Mouse (Mus musculus) embryonic facial prominence, embryonic 15.5 days (tissue): ENCODE measurements around the gene Pbx2. TPM values are rescaled to one million over a fixed set of nuclear protein-coding genes. Genes with fewer than 3 reads are reported as not detected.

Experiments
- ATAC-seq: fragments of 200-750 bp; cut with Nextera tagmentation; 2 replicates; pipeline ENCODE4 v1.8.0; 2017; ENCODE audit warnings: low read depth, moderate TSS enrichment; ENCODE audit not compliant: insufficient number of reproducible peaks, low FRiP score, low TSS enrichment
- H3K27ac ChIP-seq: fragments of 300-500 bp; sonication (generic); replicated peaks from 2 replicates; pipeline ENCODE4 v1.5.1; 2015; ENCODE audit warnings: mild to moderate bottlenecking, inconsistent platforms
- H3K27me3 ChIP-seq: fragments of 300-500 bp; sonication (generic); 2 replicates; pipeline ENCODE4 v1.6.1; 2015; ENCODE audit warnings: inconsistent platforms
- H3K36me3 ChIP-seq: fragments of 300-500 bp; sonication (generic); 2 replicates; pipeline ENCODE4 v1.6.1; 2015; ENCODE audit warnings: mild to moderate bottlenecking, inconsistent platforms
- H3K4me1 ChIP-seq: fragments of 300-500 bp; sonication (generic); 2 replicates; pipeline ENCODE4 v1.6.1; 2015; ENCODE audit warnings: inconsistent platforms
- H3K4me2 ChIP-seq: fragments of 300-500 bp; sonication (generic); replicated peaks from 2 replicates; pipeline ENCODE4 v1.6.1; 2015; ENCODE audit warnings: mild to moderate bottlenecking, inconsistent platforms
- H3K4me3 ChIP-seq: fragments of 300-500 bp; sonication (generic); replicated peaks from 2 replicates; pipeline ENCODE4 v1.5.1; 2015; ENCODE audit warnings: mild to moderate bottlenecking, inconsistent platforms
- H3K9ac ChIP-seq: fragments of 300-500 bp; sonication (generic); 2 replicates; pipeline ENCODE4 v1.6.1; 2015; ENCODE audit warnings: inconsistent platforms
- H3K9me3 ChIP-seq: fragments of 300-500 bp; sonication (generic); replicated peaks from 2 replicates; pipeline ENCODE4 v1.6.1; 2016; ENCODE audit warnings: inconsistent platforms
- WGBS: fragments of 180-500 bp; shearing (Covaris S2); methylation state at CpG from one replicate; pipeline ENCODE4 v1.1.7; 2015; 5-methylcytosine and 5-hydroxymethylcytosine counted together
- polyA plus RNA-seq: library from polyadenylated mRNA; unstranded; fragments of >200 nt; fragmentation: Nextera tagmentation; extraction: Ambion mirVana; gene quantifications from 2 replicates; pipeline ENCODE4 v1.2.1, GENCODE M21; 2015

The Pbx2 gene
- polyA plus RNA-seq, 1 experiment from 2014 or later: 11.0 TPM

- Histone ChIP-seq H3K4me3 (peak overlapping the region; percentile 16; the same call in 1 of the 2 replicates), H3K4me2 (peak overlapping the region; percentile 78), H3K36me3 (peaks cover 11% of the 10 kb centered on the region), H3K9me3 (no peaks in the 10 kb centered on the region), H3K4me1 (peaks cover 72% of the 10 kb centered on the region), H3K9ac (no peak overlapping the region), H3K27me3 (no peaks in the 10 kb centered on the region), H3K27ac (peak overlapping the region; percentile 98)
- ATAC-seq: no peak
- WGBS: 63% methylated on average over 15 of the region's 15 CpGs
Measured at GRCm38 (mm10) chr17:34590154-34590987, 695 bp upstream of the Pbx2 start.

- Histone ChIP-seq H3K9me3 (no peaks in the 10 kb centered on the region), H3K4me1 (peaks cover 74% of the 10 kb centered on the region)
- WGBS: 0% methylated on average over 33 of the region's 35 CpGs
Measured at GRCm38 (mm10) chr17:34591994-34592375, 919 bp downstream of the Pbx2 start.

DNA sequence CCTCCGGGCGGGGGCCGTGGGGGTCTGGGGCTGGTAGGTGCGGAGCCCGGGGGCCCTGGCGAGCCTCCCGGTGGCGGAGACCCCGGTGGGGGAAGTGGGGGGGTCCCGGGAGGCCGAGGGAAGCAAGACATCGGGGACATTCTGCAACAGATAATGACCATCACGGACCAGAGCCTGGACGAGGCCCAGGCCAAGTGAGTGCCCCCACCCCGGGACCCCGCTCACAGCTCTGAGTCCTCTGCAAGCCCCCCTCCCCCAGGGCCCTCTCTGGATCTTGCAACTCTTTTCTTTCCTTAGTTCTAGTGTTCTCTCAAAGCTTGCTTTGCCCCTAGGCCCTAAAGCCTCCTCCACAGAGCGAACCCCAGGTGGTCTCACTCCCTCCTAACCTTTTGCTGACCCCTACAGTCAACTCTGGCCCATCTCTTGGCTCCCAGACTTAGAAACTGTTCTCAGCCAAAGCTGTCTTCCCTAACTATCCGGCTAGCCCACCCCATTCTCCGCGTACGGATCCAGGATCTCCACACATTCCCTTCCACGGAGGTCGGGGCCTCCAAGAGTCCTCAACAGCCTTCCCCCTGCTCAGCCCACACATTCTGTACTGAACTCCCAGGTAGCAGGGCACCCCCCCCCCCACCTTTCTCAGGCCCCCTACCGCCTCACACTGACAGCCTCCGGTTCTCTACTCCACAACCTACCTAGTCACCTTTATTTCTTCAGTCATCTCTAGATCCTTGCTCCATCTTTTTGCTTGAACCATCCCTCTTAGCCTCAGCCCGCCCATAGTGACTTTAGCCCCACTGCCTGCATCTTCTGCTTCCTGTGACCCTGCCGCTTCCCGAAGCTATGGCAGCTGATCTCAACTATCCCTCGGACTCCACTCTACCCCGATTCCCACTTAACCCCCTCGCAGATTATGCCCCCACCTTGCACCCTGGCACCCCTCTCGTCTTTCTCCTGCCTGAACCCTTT lies 1.8 kb downstream of the Pbx2 start:
- peak overlapping the region; percentile 93 for H3K9ac ChIP-seq
- H3K4me1 ChIP-seq: peaks cover 80% of the 10 kb centered on the region
- no peaks in the 10 kb centered on the region for H3K9me3 ChIP-seq
- peak overlapping the region; percentile 98 for H3K27ac ChIP-seq
- H3K27me3 ChIP-seq: no peaks in the 10 kb centered on the region
- peak overlapping the region; percentile 78 for H3K4me3 ChIP-seq
- ATAC-seq: peak; percentile 9
- peaks cover 20% of the 10 kb centered on the region for H3K36me3 ChIP-seq
- peak overlapping the region; percentile 78 for H3K4me2 ChIP-seq
- WGBS: under 1% methylated on average over 30 of the region's 32 CpGs

More at GRCm38 (mm10) chr17:34591994-34592375, 919 bp downstream of the Pbx2 start:
- ATAC-seq: peak; percentile 49
- no peaks in the 10 kb centered on the region for H3K27me3 ChIP-seq
- H3K9ac ChIP-seq: peak overlapping the region; percentile 93
- H3K27ac ChIP-seq: peak overlapping the region; percentile 98
- peak overlapping the region; percentile 78 for H3K4me3 ChIP-seq
- H3K4me2 ChIP-seq: peak overlapping the region; percentile 78
- H3K36me3 ChIP-seq: peaks cover 20% of the 10 kb centered on the region

DNA sequence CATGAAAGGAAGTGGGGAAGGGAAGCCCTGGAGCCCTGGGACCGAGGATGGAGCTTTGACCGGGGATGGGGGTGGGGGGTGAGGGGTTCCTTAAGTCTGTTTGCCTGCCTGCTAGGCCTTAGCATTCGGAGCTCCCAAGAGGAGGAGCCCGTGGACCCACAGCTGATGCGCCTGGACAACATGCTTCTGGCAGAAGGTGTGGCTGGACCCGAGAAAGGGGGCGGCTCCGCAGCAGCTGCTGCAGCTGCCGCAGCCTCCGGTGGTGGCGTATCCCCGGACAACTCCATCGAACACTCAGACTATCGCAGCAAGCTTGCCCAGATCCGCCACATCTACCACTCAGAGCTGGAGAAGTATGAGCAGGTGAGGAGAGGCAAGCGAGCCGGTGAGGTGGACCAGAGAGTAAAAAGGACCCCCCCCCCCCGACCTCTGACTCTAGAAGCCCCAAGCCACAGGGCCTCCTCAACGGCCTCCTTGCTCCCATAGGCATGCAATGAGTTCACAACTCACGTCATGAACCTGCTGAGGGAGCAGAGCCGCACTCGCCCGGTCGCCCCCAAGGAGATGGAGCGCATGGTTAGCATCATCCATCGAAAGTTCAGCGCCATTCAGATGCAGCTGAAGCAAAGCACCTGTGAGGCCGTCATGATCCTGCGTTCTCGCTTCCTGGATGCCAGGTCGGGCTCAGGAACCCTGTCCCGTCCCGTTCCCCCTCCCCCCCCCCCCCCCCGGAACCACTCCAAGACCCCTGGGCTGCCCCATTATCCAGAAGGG lies 2.9 kb downstream of the Pbx2 start:
- H3K27me3 ChIP-seq: no peaks in the 10 kb centered on the region
- H3K9ac ChIP-seq: peak overlapping the region; percentile 93
- H3K4me1 ChIP-seq: peaks cover 76% of the 10 kb centered on the region
- H3K9me3 ChIP-seq: no peaks in the 10 kb centered on the region
- H3K27ac ChIP-seq: peak overlapping the region; percentile 98
- peak overlapping the region; percentile 78 for H3K4me2 ChIP-seq
- peak overlapping the region; percentile 78 for H3K4me3 ChIP-seq
- WGBS: 40% methylated on average over 32 of the region's 34 CpGs
- no peak for ATAC-seq
- peaks cover 20% of the 10 kb centered on the region for H3K36me3 ChIP-seq

DNA sequence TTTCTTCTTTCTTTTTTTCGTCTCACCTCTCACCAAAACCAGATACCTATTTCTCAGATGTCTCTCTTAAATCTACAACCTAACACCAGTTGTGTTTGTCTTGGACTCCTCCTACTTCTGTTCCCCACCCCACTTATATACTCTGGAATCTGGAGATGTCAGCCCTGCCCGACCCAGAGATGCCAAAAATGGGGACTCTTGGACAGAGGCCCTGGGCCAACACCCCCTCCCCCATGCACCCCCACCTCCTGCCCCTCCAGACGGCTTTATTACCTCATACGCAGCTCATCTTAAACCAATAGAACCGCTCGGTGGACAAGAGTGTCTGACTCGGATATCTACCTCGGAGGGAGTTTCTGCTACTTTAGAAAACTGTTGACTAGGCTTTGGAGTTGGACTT lies 5.0 kb downstream of the Pbx2 start:
- Histone ChIP-seq H3K9ac (no peak overlapping the region), H3K4me2 (no peak overlapping the region), H3K4me3 (no peak overlapping the region), H3K27me3 (no peaks in the 10 kb centered on the region), H3K36me3 (peaks cover 34% of the 10 kb centered on the region), H3K4me1 (peaks cover 59% of the 10 kb centered on the region), H3K27ac (no peak overlapping the region), H3K9me3 (no peaks in the 10 kb centered on the region)
- WGBS: 63% methylated on average over 8 of the region's 8 CpGs
- no peak for ATAC-seq

- no peak for ATAC-seq
- Histone ChIP-seq H3K27me3 (no peaks in the 10 kb centered on the region), H3K9ac (no peak within 1 kb of the TSS), H3K4me2 (no peak within 1 kb of the TSS), H3K4me3 (no peak within 1 kb of the TSS), H3K9me3 (no peaks in the 10 kb centered on the region), H3K27ac (0 out of 2 replicates have a peak within 1 kb of the TSS, but pooled peaks have one; percentile 17), H3K36me3 (peaks cover 40% of the 10 kb centered on the region), H3K4me1 (peaks cover 62% of the 10 kb centered on the region)
- 14% methylated on average over 6 of the region's 6 CpGs for WGBS
Measured at GRCm38 (mm10) chr17:34597566-34598095, 6.6 kb downstream of the Pbx2 start, which contains the start of gene Ager. Ager (plus strand) TSS chr17:34597862.

DNA sequence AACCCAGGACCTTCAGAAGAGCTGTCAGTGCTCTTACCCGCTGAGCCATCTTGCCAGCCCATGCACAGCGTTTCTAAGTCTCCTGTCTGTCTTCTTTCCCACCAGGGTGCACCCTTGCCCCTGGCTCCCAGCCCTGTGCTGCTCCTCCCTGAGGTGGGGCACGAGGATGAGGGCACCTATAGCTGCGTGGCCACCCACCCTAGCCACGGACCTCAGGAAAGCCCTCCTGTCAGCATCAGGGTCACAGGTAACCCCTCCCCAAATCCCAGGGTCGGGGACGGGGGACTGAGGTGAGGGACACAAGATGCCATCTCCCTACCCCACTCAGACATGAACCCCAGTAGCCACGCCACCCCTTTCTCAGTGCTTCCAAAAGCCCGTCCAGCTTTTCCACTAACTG lies 8.8 kb downstream of the Pbx2 start:
- H3K27me3 ChIP-seq: no peaks in the 10 kb centered on the region
- no peak overlapping the region for H3K4me3 ChIP-seq
- H3K36me3 ChIP-seq: peaks cover 34% of the 10 kb centered on the region
- H3K9me3 ChIP-seq: no peaks in the 10 kb centered on the region
- 78% methylated on average over 9 of the region's 9 CpGs for WGBS
- no peak overlapping the region for H3K27ac ChIP-seq
- H3K4me2 ChIP-seq: no peak overlapping the region
- H3K9ac ChIP-seq: no peak overlapping the region
- ATAC-seq: no peak
- peaks cover 52% of the 10 kb centered on the region for H3K4me1 ChIP-seq

- Histone ChIP-seq H3K9ac (peak overlapping the region; percentile 6; the same call in 1 of the 2 replicates), H3K27me3 (no peaks in the 10 kb centered on the region), H3K4me1 (peaks cover 48% of the 10 kb centered on the region), H3K4me3 (no peak overlapping the region; the same call in 1 of the 2 replicates), H3K27ac (no peak overlapping the region), H3K4me2 (peak overlapping the region; percentile 86; the same call in 1 of the 2 replicates), H3K9me3 (no peaks in the 10 kb centered on the region), H3K36me3 (peaks cover 20% of the 10 kb centered on the region)
- 84% methylated on average over 12 of the region's 12 CpGs for WGBS
- ATAC-seq: no peak
Measured at GRCm38 (mm10) chr17:34601796-34602195, 10.7 kb downstream of the Pbx2 start.

DNA sequence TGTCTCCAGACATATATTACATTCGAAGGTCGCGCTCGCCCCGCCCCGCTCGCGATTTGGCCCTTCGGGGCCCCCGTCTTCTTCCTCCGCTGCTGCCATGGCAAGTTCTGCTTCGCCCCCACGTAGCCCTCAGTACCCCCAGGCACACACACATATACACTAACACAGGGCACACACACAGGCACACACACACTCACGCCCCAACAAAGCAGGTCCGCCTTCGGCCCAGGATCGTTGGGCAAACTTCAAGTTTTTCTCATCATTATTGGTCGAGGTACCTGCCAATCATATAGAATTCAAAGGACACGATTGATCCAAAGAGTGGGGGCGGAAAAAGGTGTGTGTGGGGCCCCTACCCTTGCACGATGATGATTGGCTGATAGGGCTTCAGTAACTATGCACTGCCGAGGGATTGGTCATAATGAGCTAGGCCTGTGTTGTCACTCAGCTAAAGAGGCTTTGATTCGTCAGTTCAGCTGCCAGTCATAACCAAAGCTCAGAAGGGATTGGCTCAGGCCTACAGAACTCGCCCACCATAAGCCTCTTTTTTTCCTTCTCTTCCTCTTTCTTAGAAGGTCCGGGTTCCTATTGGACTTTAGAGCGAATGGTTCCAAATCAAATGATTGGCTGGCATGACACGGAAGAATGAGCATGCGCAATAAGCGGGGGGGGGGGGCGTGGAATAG lies 12.5 kb downstream of the Pbx2 start, which contains the start of gene Rnf5:
TSS of gene Rnf5 (minus strand) at position 316 of the 686 bp plus-strand sequence.
- 0% methylated on average over 30 of the region's 30 CpGs for WGBS
- peak; percentile 96 for ATAC-seq

DNA sequence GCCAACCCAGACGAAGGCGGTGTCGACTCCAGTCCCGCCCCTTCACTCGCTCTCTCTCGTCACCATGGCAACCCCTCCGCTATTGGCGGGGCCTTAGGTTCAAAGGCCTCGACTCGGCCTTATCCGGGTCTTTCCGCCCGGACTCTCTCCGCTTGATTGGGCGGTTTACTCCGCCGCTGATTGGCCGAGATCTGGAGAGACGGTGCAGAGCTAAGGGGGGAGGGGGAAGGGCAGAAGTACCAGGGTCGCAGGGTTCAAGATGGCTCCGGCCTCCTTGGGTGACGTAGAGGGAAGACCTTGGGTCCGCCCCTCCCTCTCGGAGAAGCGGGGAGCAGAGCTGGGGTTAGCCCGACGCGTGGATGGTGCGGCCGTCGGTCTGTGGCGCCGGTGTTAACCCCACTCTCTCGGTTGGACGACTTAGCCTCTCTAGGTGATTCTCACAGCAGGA lies 13.0 kb downstream of the Pbx2 start, which contains the start of gene Agpat1:
TSS of gene Agpat1 (plus strand) at position 202 of the 448 bp plus-strand sequence.
- peaks cover 20% of the 10 kb centered on the region for H3K36me3 ChIP-seq
- under 1% methylated on average over 35 of the region's 35 CpGs for WGBS
- H3K27me3 ChIP-seq: no peaks in the 10 kb centered on the region
- H3K4me2 ChIP-seq: peak within 1 kb of the TSS; percentile 86
- no peaks in the 10 kb centered on the region for H3K9me3 ChIP-seq
- peak within 1 kb of the TSS; percentile 85 for H3K9ac ChIP-seq
- peak within 1 kb of the TSS; percentile 88 for H3K27ac ChIP-seq
- peak within 1 kb of the TSS; percentile 79 for H3K4me3 ChIP-seq
- ATAC-seq: peak; percentile 90
- peaks cover 47% of the 10 kb centered on the region for H3K4me1 ChIP-seq

More for the DNA sequence above, 12.5 kb downstream of the Pbx2 start, which contains the start of gene Rnf5:
- H3K4me2 ChIP-seq: peak within 1 kb of the TSS; percentile 86
- H3K4me1 ChIP-seq: peaks cover 48% of the 10 kb centered on the region
- no peaks in the 10 kb centered on the region for H3K9me3 ChIP-seq
- peak within 1 kb of the TSS; percentile 66 for H3K9ac ChIP-seq
- no peaks in the 10 kb centered on the region for H3K27me3 ChIP-seq
- H3K27ac ChIP-seq: peak within 1 kb of the TSS; percentile 88
- H3K36me3 ChIP-seq: peaks cover 20% of the 10 kb centered on the region
- peak within 1 kb of the TSS; percentile 79 for H3K4me3 ChIP-seq
